Mouse (Mus musculus): Measurements from ENCODE around the gene Ampd1.

Ampd1 gene

GRCm38 (mm10) chr3:103148941-103149340 is 75.1 kb downstream of the Ampd1 start:
- no peak for DNase-seq (ENCODE audit: low spot score)

Measured in urinary bladder, postnatal 25 days (tissue).